Mouse (Mus musculus) heart, adult 9 months (tissue): ENCODE measurements at regions not wholly inside any gene's neighbourhood (a gene's known extent, or its start where the extent isn't known, plus 50 kb on each side); places are given as distances from the start of the nearest gene placed in this dataset.
A peak's percentile ranks its signal among the peaks of the same experiment; 100 is the strongest.
"Not testable (repeated sequence)": the region's sequence is repeated elsewhere in the genome, so short reads cannot be mapped to it uniquely, and the experiment has no call there.

Experiments used
- DNase-seq, 2 experiments: peaks; one replicate each; pipeline ENCODE4 v3.0.0; 2022; ENCODE audit warnings: low spot score in 2 of 2

DNA sequence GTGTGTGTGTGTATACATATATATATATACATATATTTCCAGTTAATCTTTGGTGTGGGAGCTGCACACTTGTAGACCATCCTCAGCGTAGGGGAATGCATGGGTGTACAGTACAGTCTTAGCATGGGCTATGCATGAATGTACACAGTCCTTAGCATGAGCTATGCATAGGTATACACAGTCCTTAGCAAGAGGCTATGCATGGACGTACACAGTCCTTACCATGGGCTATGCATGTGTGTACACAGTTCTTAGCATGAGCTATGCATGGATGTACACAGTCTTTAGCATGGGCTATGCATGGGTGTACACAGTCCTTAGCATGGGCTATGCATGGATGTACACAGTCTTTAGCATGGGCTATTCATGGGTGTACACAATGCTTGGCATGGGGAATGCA is 70.5 kb downstream of the Rchy1 start:
- DNase-seq, result no peak

DNA sequence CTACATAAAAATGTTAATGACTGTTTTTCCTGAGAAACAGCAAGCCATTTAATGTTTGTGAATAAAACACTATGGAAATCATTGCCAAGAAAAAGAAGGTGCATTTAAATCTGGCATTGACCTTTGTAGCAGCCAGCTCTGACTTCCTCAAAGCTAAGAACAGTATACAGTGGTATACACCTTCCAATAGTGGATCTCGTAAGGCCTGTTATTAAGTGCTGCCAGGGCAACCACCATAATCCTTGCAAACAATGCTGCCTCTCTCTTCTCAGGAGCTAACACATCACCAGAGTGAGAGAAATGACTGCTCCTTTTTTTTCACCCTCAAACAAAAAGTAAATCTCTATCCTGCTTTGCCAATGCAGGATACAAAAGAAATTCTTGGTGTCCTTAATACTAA is 81.1 kb downstream of the Rchy1 start:
- DNase-seq, result no peak

DNA sequence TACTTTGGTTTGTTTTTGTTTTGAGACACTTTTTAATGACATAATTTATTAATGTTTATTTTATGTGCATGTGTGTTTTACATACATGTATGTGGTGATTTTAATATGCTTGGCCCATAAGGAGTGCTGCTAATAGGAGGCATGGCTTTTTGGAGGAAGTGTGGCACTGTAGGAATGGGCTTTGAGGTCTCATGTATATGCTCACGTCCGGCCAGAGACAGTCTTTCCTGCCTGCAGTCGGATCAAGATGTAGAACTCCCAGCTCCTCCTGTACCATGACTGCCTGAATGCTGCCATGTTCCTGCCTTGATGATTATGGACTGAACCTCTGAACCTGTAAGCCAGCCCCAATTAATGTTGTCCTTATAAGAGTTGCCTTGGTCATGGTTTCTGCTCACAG is 82.6 kb downstream of the Rchy1 start:
- no peak for DNase-seq

DNA sequence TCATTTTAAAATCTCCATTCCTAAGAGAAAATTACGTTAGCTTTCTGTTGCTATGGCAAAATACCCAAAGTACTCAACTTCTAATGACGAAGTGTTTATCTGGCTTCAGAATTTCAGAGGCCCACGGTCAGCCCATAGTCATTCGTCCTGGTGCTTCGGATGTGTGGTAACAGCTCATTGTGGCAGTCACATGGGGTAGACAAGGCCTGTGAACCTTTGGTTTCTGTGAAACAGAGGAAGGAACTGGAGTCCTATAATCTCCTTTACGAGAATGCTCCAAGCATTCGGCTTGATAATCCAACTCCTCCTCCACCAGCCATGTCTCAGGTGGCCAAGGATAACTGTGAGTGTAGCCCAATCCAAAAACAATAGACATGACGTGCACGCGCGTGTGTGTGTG is 84.2 kb downstream of the Rchy1 start:
- DNase-seq, result no peak

DNA sequence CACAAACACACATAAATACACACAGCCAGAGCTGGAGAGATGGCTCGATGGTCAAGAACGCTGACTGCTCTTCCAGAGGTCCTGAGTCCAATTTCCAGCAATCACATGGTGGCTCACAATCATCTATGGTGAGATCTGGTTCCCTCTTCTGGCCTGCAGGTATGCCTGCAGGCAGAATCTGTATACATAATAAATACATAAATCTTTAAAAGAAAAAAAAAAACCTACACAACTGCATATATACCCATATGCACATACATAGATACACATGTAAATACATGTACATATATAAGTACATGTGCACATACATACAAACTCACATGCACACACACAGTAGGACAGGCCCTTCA is 86.2 kb downstream of the Rchy1 start:
- no peak for DNase-seq

DNA sequence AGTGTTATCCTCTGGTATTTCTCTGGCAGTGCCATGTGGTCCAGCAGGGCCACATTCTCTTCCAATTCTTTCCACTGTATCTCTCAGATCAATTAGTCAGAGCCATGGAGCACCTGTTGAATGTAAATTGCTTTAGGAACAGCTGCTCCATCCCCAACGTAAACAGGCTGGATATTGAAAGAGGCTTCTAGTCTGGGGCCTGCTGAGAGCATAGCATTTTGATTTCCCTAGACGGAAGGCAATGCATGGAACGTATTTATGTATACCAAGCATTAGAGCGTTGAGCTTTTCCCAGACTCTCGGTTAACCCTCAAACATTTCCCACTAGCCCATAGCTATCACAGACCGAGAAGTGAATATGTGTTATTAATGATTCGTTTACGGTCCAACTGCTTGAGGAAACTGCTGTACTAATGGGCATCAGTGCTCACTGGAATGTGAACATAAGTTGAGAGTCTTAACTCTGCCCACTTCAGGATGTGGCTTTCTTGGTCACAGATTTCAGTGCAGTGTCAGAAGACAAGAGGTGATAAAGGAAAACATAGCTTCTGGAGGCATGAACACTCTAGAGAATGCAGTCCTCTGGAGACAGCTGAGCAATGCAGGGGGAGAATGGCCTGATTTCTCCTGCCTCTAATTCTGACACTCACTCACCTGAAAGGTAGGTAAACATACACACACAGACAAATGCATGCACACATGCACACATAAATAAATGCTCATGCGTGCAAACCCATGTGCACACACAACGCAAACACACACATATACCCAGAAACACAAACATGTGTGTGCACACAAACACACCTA is 86.8 kb downstream of the Rchy1 start:
- DNase-seq, result no peak

DNA sequence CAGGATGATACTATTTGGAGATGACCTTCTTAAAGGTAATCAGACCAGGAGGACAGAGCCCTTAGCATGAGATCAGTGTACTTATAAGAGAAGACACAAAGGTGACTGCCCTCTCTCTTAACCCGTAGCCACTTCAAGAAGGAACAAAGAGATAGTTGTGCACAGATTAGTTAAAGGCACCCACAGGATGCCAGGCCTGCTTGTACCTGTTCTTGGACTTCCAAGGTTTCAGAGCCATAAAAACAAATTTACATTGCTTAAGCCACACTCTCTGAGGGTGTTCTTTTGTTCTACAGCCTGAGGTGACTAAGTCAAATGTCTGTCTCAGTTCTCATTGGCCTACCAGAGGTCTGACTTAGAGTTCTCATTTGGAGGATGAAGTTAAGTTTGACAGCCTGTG is 90.1 kb downstream of the Rchy1 start:
- DNase-seq, result no peak

DNA sequence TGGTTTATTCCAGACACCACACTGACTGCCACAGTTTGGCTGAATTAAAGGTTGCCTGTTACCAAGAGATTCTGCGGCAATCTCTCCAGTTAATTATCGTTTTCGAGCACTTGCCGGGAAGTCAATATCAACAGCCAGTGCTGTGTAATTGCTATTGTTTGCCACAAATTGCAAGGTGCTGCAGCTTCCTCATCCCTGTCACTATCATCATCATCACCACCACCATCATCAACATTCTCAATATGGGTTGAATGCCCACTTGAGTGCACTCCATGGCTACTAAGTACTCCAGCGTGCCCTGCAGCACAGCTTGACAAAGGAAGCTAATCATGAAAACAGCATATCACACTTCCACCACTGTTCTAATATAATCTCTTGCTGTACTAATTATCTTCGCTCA is 93.1 kb downstream of the Rchy1 start:
- DNase-seq, result no peak

DNA sequence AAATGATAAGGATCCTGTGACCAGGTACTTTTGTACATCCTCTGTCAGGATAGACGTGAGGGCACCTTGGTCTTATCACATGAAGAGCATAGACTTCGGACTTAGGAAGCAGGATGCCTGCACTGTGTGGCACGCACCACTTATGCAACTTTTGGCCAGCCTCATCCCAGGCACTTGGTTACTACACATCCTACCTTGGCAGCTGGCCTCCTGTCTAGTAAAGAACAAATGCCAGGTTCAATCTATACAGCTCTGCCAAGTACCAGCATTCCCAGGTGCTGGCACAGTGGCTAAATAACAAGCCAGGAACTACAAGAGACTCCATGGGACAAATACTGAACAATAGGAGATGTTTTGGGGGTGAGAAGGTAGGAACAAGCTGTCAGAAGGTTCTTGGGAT is 96.7 kb downstream of the Rchy1 start:
- no peak for DNase-seq

DNA sequence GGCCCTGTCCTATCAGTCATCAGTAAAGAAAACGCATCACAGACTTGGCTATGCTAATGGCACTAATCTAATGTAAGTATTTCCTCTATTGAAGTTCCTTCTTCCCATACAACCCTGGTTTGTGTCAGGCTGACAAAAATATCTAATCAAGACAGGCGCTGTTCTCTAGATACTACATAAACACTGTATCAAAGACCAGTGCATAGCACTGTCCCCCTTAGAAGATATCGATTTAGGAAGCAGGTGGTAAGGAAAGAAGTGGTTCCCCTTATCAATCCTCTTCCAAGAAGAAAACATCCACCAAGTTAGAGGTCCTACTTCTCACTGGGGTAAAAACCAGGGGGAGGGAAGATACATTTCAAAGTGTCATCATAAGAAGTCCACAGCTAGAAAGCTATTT is 97.5 kb downstream of the Rchy1 start:
- no peak for DNase-seq

DNA sequence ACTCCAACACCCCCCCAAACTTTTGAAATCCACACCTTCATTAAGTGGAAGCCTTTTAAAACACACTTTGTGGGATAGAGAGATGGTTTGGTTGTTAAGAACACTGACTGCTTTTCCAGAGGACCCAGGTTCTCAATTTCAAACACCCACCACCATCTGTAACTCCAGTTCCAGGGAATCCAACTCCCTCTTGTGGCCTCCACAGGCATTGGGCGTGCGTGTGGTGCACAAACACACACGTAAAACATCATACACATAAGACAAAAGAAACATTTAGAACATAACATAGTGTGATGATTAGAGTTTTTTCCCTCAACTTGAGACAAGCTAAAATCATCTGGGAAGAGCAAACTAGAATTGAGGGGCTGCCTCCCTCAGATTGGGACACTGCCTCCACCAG is 100.0 kb downstream of the Rchy1 start:
- DNase-seq, result no peak

DNA sequence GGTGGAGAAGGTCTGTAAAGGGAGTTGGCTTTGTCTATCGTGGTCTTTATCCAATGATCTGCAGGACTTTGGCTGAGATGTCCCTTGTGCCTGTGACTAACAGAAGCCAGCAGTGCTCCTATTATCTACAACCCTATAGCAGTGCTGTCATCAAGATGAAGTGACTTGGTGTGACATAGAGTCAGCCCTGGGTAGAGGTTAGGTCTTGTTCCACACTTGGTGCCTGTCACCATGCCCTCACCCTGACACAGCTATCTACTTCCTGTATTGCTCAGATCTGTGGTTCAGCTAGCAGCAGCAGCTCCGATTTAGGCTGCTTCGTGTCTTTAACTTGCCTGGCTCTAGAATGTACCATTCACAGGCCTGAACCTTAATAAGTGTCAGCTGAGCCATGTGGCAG is 100.6 kb downstream of the Rchy1 start:
- DNase-seq, result no peak

DNA sequence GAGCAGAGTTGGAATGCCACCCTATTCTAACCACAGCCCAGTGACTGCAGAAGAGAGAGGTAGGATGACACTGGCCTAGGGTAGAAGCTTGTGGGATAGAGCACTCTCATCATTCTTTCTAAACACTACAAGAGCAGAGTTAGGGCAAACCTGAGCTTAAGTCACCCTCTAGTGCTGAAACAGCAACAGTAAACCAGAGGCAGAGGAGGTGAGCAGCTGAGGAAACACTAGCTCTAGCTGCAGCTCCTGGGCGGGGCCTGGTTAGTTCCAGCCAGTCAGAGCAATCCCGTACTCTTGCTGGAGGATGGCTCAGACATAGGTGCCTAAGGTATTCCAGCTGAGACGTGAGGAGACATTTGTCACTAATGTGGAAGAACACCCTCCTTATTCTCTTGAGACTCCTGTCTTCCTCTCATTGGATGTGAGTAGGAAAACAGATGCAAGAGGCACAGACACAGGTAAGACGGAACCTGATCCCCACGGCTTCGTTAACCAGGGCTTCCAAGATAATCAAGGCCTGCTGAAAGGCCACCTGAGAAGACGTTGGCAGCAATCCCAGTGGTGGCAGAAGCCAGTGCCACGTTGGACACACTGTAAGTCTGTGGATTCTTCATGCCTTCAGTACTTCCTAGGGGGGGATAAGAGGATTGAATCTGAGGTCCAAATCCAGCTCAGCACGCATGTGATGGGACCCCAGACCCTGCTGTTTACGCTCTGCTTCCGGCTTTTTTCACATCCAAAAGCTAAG is 101.3 kb downstream of the Rchy1 start:
- DNase-seq, result peak in 1 of 2 experiments; percentile 6

DNA sequence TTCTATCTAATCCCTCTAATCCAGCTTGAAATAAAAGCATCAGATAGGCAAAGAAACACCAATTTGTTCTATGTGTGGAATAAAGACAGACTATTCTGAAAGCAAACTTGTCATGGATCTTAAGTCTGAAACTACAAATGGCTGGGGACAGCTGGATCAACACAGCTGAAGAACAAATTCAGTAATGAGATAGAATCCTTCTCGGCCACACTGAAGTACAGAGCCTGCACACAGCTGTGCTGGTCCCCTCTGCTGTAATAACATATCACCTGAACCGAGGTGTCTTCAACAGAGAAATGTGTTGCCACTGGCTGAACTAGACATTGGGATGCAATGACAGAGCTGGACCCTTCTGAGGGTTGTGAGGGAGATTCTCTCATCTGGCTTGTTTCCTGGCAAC is 102.4 kb downstream of the Rchy1 start:
- no peak for DNase-seq

DNA sequence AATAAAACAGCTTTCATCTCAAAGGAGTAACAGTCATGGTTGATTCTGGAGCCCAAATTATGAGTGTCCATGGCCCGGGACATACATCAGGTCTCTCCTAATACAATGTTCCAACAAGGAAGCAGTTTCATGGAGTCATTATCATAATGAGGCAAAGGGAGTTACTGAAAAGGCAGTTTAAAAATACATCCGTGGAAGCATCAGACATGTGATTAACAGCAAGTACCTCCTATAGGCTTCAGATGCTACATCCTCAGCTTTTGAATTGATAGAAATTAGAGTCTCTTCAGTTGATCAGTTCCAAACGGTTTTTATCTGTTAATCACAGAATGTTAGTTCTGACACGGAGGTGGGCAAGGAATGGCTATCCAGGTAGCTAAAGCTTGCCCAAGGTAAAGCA is 110.5 kb downstream of the Rchy1 start:
- DNase-seq, result no peak

DNA sequence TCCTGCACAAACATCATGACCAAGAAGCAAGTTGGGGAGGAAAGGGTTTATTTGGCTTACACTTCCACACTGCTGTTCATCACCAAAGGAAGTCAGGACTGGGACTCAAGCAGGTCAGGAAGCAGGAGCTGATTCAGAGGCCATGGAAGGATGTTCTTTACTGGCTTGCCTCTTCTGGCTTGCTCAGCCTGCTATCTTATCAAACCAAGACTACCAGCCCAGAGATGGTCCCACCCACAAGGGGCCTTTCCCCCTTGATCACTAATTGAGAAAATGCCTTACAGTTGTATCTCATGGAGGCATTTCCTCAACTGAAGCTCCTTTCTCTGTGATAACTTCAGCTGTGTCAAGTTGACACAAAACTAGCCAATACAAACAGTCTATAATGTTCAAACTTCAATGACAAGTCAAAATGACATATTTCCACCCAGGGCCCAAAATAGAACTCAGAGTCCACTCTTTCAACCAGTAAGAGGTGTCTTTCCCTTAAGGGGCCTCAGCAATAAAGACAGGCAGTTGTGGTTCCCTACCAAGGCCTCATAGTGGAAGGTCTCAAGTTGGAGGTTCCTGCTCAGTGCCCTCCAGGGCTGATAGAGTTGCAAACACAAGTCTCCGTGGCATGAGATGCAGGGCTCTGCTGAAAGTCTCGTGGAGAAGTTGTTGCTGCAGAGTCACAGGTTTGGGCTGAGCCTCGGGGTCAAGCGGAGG is 111.9 kb downstream of the Rchy1 start:
- not testable (repeated sequence) for DNase-seq

DNA sequence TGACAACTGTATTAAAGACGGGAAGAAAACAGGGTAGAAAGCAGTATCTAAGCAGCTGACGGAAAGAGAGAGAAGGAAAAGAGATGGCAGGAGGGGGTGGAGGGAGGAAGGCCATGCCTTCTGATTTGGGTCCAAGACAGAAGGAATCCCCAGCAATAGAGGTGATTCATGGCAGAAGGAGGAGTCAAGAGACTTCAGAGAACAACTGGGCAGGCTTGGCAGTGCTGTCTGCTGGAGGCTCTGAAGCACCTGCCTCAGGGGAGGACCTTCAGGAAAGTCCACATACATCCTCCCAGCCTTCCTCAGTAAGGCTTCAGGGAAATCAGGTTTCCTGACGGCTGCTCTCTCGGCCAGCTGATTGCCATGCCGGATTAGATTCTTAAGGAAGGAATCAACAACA is 112.4 kb downstream of the Rchy1 start:
- no peak for DNase-seq

DNA sequence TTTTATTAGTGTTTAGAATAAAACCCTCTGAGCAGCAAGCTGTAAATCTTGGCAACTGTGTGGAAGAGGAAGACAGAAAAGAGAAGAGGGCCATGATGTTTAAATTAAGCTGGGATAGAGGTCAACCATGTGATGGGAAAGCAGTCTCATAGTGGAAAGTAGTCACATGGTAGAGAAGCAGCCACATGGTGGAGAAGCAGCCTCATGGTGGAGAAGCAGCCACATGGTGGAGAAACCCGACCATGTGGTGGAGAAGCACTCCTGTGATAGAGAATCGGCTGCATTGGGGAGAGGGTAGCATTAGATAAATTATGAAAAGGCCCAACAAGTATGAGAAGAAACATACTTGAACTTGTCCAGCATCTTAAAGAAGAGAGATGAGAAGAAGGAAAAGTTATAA is 113.3 kb downstream of the Rchy1 start:
- no peak for DNase-seq

DNA sequence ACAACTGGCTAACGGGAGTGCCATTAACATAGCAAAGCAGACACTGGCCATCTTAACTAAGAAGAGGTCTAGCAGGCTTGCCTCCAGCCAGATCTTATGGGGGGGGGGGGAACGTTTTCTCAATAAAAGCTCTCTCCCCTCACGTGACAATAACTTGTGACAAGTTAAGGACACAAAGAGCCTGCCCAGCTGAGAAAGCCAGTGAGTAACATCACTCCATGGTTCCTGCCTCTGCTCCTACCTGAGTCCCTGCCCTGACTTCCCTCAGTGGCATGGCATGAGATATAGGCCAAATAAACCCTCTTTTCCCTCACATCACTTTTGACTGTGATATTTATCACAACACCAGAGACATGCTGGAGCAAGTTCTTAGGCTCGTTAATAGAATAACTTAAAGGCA is 113.8 kb downstream of the Rchy1 start:
- no peak for DNase-seq

DNA sequence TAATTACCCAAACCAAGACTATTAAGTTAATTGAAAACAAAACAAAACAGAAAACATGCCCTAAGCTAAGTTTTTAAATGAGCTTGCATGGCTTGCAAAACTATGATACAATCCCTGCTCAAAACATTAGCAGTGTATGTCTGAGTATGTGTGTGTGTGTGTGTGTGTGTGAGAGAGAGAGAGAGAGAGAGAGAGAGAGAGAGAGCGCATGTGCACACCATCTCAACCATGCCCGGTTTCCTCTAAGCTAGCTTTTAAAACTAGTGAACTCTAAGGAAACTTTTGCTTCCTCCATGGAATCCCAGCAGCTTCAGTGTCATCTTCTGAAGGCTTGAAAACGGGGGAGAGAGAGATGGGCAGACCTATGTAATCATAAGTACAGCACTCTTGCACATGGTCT is 114.3 kb downstream of the Rchy1 start:
- no peak for DNase-seq

DNA sequence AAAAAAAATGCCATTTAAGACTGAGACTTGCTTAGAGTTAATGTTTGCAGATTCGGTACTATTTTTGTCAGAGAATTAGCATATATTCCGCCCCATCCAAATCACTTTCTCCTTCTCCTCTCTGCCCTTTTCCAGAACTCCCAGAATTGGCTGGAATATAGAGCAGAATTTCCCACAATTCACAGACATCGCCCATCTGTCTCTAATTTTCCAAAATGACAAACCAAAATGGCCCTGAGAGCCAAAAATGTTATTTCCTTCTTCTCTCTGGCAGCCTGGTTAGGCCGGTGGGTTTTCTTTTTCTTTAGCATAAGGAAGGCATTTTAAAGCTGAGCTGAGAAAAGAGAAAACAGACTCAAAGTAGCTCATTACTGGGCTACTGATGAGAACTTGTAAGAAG is 119.8 kb downstream of the Rchy1 start:
- DNase-seq, result no peak

DNA sequence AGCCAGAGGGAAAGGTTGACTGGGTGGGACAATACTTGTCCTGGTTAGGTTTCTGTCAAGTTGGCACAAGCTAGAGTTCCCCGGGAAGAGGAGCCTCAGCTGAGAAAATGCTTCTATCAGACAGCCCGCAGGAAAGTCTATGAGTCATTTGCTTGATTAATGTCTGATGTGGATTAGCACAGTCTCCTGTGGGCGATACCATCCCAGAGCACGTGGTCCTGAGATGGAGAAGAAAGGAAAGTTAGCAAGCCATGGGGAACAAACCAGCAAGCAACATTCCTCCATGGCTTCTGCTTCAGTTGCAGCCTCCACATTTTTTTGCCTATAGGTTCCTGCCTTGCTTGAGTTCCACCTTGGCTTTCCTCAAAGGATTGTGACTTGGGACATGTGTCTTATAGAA is 121.8 kb downstream of the Rchy1 start:
- no peak for DNase-seq

DNA sequence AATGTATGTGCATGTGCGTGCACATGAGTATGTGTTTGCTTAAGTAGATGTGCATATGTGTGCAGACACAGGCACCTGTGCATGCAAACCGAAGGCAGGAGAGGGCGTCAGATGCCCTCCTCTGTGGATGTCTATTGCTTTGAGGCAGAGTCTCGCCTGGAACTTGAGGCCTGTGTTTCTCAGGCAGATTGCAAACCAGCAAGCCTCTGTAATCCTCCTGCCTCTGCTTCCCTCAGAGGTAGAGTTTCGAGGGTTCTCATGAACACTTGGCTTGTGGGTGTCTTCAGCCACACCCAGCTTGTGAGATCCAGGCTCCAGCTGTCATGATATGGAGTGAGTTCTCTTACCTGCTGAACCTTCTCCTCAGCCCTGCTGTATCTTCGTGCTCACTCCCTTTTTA is 134.4 kb downstream of the Rchy1 start:
- DNase-seq, result no peak
